Mouse (Mus musculus) cerebellum, postnatal 14 days (tissue): Measurements from ENCODE around the gene Pole4.

ENCODE experiments used
- DNase-seq, 2 experiments: peaks; one replicate each; pipeline ENCODE4 v3.0.0; 2021; ENCODE audit warnings: mixed read lengths in 2 of 2

Pole4 gene

GRCm38 (mm10) chr6:82609339-82609926, 95.7 kb downstream of the Pole4 start:
- no peak for DNase-seq

GRCm38 (mm10) chr6:82608756-82609155, 96.4 kb downstream of the Pole4 start:
- no peak for DNase-seq

GRCm38 (mm10) chr6:82604791-82605190, 100.4 kb downstream of the Pole4 start:
- DNase-seq: peak; percentile 20 to 32

GRCm38 (mm10) chr6:82603665-82604064, 101.5 kb downstream of the Pole4 start:
- peak; percentile 70 to 79 for DNase-seq

GRCm38 (mm10) chr6:82603228-82603627, 101.9 kb downstream of the Pole4 start:
- peak; percentile 37 to 50 for DNase-seq

- DNase-seq: no peak
Measured at GRCm38 (mm10) chr6:82595461-82596090, 109.6 kb downstream of the Pole4 start.

GRCm38 (mm10) chr6:82589387-82589786, 115.8 kb downstream of the Pole4 start:
- peak; percentile 83 to 86 for DNase-seq

GRCm38 (mm10) chr6:82585396-82585795, 119.8 kb downstream of the Pole4 start:
- DNase-seq: peak; percentile 19 to 62

GRCm38 (mm10) chr6:82575445-82575844, 129.7 kb downstream of the Pole4 start:
- DNase-seq: no peak
